Mouse (Mus musculus): ENCODE results near the gene Kank4.
A peak's percentile ranks its signal among the peaks of the same experiment; 100 is the strongest.
"Not testable (repeated sequence)": the region's sequence is repeated elsewhere in the genome, so short reads cannot be mapped to it uniquely, and the experiment has no call there.

Gene Kank4

DNA sequence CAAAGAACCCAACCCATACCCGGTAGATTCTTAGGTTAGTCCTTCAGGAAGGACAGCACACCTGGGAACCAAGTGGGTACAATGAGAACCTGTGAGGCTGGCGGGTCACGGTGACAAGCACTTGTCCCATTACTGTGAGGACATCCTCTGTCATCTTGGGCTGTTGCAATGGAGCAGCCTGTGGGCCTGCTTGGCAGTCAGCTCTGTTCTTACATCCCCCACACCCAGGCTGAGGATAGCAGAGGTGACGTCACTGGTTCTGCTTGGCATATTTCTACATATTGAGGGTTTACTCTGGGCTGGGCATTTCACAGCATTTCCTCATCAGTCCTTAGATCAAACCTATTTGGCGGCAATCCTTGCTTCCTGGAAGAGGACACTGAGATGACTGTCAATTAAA lies 43.6 kb downstream of the Kank4 start:
- no peak for DNase-seq

DNA sequence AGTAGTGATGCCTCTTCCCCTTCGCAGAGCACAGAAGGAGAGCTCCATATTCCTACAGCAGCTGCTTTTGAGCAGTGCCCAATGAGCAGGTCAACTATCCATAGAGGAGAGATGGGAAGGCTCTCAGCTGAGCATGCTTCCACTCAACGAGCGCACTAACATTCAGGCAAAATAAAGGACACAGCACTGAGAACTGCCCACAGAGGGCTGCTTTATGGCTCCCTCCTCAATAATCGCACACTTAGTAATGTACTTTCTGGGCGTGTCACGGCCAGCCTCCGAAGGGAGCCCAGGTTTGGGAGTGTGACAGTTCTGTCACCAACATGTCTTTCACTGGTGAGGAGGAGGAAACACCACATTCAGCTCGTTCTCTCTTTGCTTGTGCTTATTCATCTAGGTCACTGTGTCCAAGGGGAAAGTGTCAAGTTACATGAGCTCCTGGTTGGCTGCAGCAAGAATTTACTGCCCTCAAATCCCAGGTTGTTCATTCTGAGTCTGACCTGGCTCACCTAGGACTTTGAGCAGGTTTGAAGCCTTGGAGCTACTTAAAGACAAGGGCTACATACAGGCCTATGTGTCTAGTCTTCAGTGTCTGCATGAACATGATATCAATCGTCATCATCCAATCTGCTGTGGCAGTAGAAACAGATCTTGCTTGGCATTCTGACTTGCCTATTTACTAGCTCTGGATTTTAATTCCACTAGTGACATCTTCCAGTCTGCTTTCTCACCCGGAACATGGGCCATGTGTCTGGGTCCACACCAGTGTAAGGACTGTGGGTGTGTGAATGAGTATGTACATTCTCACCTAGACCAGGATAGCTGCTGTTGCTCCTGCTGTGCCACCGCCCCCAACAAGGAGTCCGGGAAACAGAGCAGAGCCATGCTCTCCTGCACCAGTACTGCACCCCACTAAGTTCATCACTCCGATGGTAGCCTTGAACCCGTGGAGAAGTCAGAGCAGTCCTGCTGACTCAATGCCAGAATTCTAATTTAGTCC lies 49.9 kb downstream of the Kank4 start:
- no peak for DNase-seq

DNA sequence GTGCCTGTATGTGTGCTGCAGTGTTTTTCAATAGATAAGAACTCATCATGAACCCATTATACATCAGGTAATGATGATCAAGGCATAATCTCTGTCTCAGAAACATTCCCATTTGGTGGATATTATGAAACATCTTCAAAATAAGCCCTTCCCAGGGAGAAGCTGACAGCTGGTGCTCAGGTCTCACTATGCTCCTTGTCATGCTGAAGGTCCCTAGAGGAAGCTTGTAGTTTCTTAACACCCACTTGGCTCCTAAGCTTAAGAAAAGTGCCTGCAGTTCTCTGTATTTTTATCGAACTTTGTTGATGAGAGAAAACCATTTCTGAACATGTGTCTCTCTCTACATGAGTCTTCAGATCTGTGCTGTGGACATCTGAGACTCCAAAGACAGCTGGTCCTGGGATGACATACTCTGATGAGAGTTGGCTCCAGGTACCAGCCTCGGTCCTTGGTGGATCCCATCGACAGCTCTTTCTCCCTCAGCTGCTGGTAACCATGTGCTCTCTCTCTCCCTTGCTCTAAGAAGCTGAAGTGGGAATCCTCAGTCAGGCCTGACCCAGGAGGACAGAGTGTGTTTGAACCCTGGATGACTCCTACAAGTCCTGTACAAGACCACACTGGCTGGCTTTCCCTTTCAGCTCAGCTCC lies 58.3 kb downstream of the Kank4 start:
- DNase-seq = no peak

DNA sequence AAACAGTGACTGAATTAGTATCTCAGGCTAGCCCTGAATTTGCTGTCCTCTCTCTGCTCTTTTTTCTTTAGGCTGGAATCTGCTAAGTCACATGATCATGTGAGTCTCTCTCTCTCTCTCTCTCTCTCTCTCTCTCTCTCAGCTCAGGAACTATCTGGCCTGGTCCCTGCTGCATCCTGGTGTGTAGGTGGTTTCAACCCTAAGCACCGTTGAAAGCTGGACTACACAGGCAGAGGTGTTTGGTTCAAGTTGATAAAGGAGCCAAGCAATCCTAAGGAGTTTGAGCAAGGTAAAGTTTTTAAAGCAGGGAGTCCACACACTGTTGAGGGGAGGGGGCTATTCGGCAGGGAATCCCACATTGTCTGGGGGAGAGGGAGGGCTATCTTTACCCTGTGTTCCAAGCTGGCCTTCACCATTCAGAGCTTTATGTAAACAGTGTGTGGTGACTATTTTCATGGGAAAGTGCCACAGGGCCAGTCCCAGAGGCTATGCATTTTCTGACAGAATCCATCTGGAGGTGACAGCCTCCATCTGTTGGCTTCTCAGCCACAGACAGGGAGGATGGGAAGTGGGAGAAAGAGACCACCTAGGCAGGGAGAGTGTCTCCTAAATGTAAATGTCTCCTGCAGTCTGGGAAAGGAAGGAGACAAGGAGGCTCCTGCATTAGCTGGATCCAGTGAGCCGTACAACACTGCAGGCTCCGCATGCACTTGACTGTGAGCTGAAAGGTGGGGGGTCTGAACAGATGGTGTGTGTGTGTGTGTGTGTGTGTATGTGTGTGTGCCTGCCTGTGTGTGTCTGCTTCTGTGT lies 59.1 kb downstream of the Kank4 start:
- DNase-seq = no peak

DNA sequence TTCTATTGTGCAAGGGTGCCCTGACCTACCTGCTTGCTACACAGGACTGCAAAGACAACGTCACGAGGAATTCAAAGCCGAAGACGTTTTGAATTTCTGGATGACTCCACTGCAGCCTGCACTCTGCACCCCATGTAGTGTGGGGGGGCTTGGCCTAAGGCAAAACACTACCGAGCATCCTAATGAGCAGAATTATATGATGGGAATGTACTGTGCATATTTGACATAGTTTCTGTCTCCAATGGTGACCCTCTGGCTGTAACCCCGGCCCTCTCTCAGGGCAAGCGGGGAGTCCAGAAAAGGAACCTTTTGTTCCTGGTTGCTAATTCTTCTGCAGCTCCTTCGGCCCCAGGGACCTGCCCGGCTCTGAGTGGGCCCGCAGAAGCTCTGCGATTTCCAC lies 61.2 kb downstream of the Kank4 start:
- DNase-seq = no peak

DNA sequence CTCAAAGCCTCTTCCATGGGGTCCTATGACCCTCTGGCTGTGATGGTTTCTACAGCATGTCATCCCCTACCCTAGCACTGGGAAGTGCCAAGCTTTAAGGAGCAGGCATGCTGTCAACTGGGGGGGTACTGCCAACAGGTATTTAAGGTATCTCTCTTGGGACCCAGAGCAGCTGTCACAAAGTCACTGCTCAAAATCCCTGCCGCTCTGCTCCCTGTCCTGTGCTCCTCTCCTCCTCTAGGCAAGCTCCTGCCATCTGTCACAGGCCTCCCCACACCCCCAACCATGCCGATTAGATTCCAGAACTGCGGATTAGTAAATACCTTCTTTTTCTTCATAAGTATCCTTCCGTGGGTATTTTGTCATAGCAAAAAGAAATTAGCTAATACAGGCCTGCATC lies 62.9 kb downstream of the Kank4 start:
- DNase-seq = no peak

DNA sequence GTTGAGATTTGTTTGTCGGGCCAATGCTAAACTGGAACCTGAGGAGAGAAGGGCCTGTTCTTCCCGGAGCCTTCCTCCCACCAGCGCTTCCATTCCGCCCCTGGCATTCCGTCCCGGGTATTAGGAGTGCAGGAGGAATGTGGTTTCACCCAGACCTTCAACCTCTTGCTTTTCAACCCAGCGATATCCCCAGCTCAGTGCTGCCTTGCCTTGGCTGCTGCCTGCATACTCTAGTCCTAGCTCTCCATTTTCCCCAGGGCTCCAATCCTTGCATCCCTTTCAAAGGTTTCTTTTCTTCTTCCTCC lies 73.5 kb downstream of the Kank4 start:
- no peak for DNase-seq

DNA sequence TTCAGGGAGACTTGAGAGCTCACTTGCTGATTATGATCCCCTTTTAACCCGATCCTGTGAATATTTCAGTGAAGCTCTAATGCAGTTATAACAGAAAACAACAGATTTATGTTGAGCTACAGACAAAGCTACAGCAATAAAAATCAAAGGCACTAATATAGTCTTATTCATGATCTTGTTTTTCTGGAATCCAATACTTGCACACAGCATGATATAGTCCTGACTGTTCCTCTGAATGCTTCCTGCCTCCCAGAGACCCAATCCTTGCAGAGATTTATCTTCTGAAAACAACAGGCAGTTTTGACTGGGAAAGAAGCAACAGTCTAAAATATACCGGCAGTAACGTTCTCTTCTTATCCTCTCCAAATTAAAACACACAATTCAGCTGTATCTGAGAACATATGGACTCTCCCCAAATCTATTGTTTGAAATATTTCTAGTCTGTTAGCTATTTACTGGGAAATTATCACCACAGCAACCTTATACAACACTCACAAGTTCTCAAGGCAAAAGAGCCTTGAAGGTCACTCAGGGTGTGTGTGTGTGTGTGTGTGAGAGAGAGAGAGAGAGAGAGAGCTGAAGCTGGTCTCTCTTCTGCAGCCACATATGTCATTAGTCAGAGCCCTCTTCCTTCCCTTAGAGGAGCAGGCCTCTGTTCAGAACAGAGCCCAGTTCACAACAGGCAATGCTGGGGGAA lies 74.0 kb downstream of the Kank4 start:
- DNase-seq = no peak

DNA sequence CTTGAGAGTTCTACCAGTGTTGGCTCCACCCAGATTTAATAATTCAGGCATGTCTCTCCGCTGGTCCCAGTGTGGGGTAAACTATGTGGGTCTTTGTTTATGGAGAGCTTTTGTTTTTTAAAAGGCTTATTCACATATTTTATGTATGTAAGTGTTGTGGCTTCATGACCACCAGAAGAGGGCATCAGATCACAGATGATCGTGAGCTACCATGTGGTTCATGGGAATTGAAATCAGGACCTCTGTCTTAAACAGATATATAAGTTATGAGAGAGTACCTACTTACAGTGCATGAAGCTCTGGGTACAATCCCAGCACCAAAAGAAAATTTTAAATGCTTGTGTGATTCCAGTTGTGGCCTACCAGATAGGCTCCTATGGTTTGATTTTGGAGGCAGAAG lies 77.6 kb downstream of the Kank4 start:
- DNase-seq = peak; percentile 25

DNA sequence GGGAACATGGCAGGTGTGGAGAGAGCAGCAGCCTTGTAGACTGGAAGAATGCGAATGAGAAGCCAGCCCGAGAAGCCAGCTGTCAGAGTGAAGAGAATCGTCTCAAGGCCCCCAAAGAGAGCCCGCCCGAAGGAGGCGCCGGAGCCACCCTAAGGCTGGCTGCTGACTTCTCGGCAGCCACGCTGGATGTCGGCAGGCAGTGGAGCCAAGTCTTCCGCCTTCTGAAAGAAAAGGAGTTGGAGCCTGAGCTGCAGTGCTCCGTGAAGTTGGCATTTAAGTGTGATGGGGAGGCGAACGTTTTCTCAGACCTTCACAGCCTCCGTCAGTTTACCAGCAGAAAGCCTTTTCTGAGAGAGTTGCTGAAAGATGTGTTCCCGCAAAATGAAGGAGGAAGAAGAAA lies 83.7 kb downstream of the Kank4 start:
- no peak for DNase-seq

DNA sequence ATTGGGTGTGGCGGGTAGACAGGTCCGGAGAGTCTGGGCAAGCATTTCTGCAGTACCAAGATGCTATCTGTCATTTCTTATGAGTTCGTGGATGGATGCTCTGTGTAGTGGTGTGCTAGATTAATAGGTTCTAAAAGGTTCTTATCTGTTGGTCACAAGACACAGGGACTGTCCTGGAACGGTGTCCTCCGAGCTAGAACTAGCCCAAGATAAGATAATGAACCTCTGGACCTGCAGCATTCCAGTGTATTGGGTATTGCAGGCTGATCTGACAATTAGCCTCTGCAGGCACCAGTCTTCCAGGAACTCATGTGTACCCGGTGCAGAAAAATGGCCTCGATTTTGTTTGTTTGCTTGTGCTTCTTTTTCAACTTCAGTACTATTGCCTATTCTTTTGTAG lies 88.6 kb downstream of the Kank4 start:
- no peak for DNase-seq

DNA sequence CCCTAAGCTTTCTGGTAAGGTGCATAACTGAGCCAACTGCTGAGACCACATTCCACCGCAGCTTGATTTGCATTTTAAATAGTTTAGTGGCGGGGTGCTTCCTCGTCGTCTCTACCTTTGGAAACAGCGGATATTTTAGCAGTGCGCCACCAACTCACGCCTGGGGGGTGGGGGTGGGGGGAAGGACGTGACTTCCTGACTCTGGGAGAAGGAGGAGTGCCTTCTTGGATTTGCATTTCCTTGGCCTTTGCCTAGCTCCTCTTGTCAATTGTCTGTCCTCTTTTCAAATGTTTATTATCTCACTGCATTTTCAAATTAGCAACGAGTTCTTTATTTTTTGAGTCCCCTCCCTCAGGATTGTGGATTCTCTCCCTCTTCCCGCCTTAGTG lies 89.4 kb downstream of the Kank4 start:
- DNase-seq = no peak

DNA sequence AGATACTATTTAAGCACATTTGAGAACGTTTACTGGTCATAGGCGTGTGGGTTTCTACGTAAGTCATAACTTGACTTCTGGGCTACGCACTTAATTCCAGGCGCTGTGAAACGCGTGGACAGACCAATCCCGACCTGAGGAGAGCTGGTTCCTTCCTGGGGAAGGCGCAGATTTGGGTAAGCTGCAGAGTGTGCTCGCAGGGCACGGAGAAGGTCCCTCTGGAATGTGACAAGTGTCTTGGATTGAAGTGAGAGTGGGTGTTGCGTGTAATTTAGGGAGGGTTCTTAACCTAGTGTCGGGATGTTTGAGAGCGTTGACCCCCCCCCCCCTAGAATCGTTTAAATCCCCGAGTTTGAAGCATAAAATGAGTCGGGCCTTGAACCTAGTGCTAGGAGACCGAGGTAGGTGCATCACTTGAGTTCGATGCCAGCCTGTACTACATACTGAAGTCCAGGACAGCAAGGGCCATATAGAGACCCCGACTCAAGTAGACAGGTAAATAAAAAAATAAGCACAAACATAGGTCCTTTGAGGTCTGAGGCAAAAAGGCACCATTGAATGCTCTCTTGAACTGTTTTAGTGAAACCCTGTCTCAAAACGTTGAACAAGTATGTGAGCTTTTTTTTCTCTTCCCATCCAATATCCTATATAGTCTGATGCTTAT lies 89.9 kb downstream of the Kank4 start:
- no peak for DNase-seq

DNA sequence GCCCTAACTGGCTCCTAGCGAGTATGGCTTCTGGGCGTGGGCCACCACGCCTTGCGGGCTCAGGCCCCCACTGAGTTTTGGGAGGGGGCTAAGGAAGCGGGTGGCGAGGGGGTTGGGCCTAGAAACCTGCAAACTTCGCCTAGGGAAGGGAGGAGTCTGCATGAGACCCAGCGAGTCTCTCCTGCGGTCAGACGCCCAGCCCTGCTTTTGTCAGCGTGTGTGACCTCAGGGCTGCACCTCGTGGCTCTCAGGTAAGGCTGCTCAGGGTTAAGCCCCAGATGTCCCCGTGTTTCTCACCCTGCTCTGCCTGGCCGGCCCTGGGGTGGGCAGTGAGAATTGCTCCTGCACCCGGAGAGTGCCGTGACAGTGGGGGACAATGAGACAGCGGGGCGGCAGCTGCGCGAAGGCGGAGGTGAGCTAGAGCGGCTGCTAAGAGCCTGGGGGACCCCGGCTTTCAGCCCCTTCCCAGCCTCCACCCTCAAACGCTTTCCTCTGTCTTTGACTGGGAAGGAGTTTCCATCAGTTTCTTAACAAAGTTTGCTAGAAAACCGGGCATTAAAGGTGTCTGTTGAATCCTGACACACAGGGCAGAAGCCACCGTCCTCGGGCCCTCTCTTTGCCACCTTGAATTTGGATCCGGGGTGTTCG lies 90.6 kb downstream of the Kank4 start, which contains the start of gene L1td1:
TSS of gene L1td1 (plus strand) at position 145 of the 648 bp plus-strand sequence.
- no peak for DNase-seq

DNA sequence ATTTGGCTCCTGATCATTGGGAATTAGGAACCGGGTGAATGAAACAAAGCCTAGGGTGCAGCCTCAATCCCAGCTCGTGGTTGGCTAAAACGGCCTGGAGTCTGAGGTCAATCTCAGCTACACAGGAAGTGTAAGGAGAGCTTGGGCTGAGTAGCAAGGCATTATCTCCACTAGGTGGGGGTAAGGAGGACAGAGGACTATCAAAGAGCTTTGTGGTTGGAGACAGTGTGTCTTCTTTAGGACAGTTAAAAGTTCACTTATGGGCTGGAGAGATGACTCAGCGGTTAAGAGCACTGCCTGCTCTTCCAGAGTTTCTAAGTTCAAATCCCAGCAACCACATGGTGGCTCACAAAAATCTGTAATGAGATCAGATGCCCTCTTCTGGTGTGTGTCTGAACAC lies 91.9 kb downstream of the Kank4 start:
- DNase-seq = no peak

DNA sequence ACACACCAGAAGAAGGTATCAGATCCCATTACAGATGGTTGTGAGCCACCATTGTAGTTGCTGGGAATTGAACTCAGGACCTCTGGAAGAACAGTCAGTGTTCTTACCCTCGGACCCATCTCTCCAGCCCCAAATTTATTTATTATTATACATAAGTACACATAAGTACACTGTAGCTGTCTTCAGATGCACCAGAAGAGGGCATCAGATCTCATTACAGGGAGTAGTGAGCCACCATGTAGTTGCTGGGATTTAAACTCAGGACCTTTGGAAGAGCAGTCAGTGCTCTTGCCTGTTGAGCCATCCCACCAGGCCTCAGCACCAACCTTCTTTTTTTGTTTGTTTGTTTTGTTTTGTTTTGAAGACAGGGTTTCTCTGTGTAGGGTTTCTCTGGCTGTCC lies 92.7 kb downstream of the Kank4 start:
- DNase-seq = not testable (repeated sequence)

DNA sequence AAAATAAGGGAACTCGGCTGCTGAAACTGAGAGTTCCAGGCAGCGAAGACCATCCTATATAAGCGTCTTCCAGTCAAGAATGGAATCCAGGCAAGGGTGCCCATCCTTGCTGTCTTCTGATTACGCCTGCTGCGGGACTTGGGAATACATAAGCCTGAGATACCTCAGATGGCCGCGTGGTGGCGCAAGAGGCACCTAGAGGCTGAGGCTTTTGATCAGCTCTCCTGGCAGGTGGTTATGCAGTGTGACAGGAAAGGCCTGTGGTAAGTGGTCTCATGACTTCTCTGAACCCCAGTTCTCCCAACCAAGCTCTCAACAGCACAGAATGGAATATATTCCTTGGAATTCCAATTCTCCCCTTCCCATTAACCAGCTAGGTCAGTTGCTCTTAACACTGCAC lies 94.9 kb downstream of the Kank4 start:
- DNase-seq = peak; percentile 41

DNA sequence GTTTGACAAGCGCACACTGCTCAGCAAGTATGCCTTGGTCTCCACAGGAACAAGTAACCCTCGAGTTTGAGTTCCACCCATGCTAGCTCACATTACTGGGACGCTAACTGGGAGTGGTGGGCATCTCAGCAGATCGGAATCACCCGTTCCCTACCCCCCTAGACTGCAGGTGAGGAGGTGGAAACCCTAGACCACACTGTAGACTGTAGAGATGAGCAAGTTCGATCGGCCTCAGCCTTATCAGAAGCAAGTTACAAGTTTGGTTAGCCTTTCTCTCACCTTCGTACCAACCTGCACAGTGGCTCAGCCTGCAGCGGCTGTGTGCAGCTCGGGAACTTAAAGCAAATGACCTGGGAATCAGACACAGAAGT lies 98.8 kb downstream of the Kank4 start:
- no peak for DNase-seq

DNA sequence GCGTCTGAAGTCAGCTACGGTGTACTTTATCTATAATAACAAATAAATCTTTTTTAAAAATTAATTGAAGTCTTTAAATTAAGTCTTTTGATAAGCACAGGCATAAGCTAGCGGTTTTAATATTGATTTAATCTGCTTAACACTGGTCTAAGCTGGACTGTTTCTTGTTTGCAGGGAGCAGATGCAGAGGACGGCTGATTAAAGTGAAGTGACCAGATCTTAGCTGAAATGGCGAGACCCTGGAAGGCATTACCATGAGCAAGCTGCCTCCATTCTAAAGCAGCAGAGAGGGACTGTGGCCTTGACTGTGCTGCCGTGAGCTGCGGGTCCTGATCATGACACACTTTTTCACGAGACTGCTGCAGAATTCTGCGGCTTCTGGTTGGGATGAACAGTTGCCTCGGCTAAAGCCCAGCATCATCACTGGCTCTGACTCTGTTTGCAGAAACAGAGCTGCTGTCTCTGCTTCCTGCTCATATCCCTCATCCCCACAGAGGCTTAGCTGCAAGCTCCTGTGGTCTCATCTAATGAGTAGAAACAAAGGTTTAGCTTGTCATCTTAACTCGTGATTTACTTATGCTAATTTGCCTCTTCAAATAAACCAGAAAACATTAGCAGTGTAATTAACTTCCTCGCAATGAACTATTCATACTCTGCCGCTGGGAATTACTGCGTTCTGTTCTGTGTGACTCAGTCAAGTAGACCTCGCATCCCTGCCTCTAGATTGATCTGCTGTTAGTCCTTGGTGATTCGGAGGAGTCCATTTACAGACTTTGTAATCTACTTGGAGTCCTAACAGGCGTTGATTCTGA lies 99.4 kb downstream of the Kank4 start:
- no peak for DNase-seq

DNA sequence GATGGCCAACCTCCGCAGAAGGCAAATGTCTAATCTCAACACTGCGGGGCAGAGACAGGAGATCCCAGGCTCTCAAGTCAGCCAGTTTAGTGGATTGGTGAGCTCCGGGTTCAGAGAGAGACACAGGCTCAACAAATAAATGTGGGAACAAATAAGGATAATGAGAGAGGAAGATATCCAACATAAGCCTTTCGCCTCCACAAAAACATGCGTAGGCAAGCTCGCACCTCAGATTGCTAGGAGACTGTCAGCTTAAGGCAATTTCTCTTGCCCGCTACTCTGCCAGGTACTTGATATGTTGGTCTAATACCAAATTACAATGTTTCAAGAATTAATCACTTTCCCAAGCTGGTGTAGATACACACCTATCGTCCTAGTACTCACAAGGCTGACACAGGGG lies 106.4 kb downstream of the Kank4 start:
- DNase-seq = no peak

Measured in right cerebral cortex, adult 18-20 months (tissue).